Mouse (Mus musculus): ENCODE results near the gene Casp1.

The Casp1 gene

DNA sequence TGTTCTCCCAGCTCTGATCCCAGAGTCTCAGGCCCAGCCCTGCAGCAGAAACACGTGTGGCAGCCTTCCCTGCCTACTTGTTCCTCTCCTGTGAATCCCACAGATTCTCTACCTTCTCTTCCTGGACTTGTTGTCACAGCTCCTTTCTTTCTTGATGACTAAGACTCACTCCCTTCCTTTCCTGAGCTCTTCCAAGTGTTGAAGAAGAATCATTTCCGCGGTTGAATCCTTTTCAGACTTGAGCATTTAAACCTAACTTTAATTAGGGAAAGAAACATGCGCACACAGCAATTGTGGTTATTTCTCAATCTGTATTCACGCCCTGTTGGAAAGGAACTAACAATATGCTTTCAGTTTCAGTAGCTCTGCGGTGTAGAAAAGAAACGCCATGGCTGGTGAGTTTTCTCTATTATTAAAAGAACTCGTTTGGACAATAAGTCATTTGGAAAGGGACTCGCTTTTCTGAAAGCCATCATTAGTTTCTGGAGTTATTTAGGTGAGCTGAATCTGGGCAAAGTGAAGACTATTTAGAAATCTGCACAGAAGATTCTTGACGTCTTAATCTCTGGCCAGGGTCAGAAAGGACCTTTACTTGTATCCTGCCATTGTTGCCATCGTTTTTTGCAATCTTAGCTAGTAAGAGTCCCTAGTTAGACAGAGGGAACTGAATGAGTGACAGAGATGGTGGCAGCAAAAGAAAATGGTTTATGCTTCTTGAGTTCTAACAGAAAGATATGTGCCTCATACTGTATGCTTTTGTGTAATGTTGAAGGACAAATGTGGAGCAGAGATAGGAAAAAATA lies at the start of gene Casp1:
Casp1 (plus strand) TSS at position 189 of the 803 bp plus-strand sequence.
- in situ Hi-C loops (cut with MboI), result no loop called here

DNA sequence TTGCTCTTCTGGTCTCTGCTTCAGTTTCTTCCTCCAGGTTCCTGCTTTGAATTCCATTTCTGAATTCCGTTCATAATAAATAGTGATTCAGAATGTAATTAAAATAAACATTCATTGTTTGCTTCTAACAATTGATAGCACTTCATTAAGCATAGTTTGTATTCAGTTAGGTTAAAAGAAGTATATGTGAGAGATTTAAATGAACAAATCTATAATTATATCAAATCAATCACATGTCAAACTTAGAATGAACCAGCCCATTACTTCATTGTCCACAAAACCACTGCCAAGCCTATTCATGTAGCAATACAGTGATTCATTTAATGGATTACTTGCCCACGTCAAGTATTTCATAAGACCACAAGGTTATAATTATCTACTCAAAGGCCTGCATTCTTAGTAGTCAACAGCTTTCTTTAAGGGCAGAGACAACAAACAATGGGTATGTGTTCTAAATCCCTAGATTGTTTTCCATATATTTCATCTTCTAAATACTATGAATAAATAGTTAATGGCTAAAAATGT lies 34.3 kb upstream of the Casp1 start:
- in situ Hi-C loops (cut with MboI), result no loop called here

DNA sequence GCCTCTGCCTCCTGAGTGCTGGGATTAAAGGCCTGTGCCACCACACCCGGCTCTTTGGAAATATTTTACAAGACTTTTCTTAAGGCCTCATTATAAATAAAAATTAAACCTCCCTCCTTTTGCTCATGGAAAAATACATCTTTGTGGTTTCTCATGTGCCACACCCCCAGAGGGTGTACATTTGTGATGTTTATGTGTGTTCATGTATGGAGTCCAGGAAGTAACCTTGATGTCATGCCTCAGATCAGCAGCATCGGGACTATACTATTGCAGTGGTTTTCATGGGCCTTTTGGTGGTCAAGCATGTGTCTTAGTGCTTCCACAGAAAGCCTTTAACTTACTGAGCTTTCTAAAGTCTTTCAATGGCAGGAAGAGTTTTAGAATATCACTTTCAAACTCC lies 28.0 kb upstream of the Casp1 start:
- in situ Hi-C loops (cut with MboI), result no loop called here

DNA sequence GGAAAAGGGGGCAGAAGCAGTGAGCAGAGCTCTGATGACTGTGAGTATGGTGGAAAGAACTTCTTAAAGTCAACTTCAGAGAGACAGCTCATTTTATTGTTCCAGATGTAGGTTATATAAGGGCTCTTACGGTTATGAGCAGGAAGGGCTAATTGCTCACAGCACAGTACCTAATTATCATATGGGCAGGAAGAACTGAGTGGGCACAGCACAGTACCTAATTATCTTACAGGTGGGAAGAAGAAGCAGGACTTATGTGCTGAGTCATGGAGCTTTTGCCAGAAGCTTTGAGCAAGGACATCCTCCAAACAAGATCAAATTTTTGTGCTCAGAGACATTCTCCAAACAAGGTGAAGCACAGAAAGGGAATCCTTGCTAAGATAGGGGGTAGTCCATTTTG lies 27.4 kb upstream of the Casp1 start:
- in situ Hi-C loops (cut with MboI), result no loop called here

DNA sequence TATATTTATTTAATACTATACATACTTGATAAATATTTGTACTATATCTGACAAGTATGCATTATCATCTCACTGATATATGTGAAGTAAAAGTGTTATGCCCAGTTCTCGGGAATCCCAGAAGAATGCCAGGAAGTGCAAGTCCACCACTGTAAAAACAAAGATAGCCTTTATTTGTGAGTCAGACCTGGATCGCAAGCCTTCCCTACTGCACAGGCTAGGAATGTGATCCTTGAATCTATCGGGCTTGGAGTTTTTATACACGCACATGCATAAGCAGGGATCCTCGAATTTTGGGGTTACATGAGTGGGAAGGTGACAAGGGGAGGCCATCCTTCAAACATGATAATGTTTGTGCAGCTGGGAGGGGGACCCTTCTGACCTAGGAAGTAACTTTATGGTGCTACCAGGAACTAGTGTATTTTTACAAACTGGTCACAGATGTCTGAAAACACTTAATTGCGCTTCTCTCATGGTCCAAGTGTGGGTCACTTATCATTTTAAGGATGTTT lies 26.9 kb upstream of the Casp1 start:
- in situ Hi-C loops (cut with MboI), result no loop called here

DNA sequence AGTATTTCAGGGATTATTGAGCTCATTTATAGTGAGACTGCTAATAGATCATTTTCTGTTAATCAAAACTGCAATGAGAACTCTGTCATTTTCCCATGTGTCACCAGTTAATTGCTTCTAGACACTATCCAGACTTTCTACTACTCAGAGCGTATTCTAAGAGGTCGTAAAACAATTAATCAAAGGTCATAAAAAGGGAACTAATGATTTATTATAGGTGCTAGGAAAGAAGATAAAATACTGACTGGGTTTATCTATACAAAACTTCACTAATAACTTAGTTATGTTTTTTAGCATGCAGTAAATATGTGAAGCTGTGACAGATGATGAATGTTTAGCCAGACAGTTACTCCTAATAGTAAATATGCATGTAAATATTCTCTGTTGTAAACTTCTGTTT lies 12.2 kb upstream of the Casp1 start:
- in situ Hi-C loops (cut with MboI), result no loop called here

DNA sequence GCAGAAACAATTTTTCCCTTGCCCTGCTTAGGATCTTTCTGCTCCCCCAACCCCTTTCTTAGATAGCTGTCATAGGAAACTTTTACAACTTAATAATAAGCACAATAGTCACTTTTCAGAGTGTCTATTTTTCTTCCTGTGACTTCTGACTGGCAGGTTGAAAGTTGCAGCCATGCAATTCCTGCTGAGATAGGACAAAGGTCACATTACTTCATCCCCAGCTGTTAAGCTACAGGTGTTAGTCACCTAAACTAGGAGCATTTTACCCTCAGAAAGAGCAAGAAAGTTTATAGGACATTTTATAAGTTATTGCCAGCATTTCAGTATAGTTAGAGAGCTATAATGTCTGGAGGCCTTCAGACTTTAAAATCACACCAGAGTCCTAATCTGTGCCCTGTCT lies 11.7 kb upstream of the Casp1 start:
- in situ Hi-C loops (cut with MboI), result no loop called here

DNA sequence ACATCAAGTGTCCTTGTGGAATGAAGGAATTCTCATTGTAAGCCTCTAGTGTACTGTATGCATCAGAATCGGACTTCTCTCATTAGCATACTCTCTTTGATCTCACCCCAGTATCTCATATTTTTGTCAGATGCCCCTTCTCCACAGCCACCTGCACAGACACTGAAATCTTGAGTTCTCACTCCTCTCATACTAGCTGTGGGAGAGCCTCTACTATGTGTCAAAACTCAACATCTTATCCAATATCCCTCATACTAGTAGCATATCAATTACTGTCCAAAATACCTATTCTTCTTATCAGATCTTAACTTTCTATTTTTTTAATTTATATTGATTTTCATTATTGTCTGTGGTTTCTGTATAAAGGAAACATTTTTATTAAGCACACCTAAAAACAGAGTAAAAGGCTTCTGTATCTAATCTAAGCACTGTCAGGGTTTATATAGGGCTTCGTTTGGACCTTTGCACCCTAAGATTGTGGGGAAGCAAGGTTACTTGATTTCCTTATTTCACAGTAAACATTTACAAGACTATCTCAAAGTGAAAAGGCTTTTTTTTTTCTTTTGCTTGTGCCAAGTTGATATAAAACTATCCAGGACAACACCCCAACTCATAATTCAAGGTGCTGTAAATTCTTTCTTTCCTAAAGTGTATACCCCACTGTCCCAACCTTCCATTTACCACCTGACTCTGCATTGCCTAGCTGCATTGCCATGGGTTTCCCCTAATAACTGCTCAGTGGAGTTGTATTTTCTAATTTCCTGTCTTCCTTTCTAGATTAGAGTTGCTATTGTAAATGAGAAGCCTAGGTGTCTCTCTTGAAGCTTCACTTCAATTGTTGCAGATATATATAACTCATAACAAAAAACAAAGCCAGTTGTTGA lies 1.7 kb upstream of the Casp1 start:
- in situ Hi-C loops (cut with MboI), result no loop called here

DNA sequence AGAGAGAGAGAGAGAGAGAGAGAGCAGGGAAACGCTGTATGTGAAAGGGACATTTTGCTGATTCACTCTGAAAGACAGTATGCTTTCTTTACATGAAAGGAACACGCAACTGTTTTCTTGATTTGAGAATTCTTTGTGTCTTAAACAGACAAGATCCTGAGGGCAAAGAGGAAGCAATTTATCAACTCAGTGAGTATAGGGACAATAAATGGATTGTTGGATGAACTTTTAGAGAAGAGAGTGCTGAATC lies 740 bp downstream of the Casp1 start:
- in situ Hi-C loops (cut with MboI), result no loop called here

DNA sequence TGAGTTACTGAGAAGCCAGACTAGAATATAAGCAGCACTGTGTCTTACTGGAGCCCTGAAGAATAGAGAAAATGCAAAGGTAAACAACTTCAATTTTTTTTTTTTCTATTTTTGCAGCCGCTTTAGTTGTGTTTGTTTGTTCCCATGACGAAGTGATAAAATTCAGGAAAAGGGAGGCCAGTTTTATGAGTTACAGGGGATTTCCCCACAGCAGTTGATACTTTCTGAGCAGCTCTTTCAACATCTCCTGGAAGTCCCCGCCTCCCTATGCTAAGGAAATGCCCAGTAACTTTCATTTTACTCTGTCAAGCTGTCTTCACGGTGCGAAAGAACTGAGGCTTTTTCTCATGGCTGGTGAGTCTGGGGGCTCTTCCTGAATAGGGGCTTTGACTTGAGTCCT lies 10.2 kb downstream of the Casp1 start, which contains the start of gene Casp4:
Casp4 (plus strand) TSS at position 268 of the 400 bp plus-strand sequence.
- in situ Hi-C loops (cut with MboI), result no loop called here

DNA sequence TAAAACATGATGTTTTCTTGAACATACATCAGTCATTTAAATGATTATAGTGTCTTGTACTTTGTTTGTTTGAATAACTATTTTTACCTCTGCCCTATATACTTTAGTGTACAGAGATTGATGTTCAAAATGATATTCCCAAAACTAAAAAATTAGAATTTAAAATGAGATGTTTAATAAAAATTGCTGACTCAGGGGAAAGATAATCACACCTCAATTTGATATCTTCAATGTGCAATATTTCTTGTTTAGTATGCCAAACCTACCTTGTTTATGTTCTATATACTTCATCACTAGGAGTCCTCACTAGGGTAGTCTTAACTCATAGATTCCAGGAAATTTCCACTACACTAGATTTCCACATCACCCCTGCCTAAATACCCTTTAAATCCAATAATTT lies 11.8 kb downstream of the Casp1 start:
- in situ Hi-C loops (cut with MboI), result no loop called here

DNA sequence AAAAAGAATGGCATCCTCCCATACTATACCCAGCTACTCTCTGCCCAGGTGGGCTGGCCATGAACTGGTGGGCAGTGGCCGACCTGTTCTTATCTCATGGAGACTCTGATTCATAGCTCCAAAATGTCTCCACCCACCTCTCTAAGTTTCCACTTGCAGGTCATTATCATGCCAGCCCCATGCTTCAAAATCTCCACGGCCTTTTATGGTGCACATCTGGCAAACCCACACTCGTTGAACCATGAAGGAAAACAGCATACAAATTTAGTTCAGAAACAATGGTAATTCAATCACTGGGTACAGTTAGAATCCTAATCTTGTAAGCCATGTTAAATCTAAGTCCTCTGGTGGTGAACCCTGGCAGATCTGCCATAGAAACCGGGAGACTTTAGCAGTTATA lies 13.1 kb downstream of the Casp1 start:
- in situ Hi-C loops (cut with MboI), result no loop called here

DNA sequence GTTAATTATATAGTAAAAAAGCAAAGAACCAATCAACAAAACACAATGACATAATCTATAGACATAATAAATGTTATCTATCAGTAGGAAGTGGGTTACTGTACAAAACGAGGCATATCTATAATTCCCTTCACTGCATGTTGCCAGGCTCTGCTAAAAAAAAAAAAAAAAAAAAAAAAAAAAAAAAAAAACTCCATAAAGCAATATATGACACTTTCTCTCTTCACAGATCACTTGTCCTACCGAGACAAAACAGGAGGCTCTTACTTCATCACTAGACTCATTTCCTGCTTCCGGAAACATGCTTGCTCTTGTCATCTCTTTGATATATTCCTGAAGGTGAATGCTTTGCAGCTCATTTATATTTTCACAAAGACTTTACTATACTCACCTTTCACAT lies 29.9 kb downstream of the Casp1 start:
- in situ Hi-C loops (cut with MboI), result no loop called here

DNA sequence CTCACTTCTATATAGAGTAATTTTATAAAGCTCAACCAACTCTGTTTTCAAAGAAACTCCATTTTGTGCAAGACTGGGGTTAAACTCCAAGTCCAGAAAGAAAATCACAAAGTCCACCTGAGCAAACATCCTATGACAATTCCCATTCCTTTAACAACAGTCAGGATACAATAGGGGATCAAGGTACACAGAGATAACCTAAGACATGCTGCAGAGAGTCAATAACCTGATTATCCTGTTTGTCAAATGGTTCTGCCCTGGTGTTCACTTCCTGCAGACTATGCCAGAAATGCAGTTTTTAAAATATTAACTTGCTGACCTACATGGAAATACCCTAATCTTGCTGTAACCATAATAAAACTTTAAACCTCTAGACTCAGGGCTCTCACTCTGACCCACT lies 34.1 kb downstream of the Casp1 start:
- in situ Hi-C loops (cut with MboI), result no loop called here

DNA sequence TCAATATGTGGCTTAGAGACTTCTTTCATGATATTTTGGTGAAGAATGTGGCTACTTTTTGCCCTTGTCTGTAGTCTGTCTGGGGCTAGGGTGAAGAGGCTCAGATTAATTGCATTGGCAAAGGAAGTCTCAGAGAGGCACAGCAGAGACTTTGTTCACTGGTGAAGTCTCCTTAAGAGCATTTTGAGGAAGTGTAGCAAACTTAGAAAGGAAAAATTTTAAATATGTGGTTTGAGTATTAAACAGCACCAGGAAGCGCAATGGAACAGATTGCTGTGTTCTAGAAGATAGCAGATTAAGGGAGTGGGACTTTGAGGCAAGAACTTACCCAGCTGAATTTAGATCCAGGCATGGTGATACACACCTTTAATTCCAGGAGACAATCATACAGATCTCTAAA lies 35.1 kb downstream of the Casp1 start:
- in situ Hi-C loops (cut with MboI), result no loop called here

DNA sequence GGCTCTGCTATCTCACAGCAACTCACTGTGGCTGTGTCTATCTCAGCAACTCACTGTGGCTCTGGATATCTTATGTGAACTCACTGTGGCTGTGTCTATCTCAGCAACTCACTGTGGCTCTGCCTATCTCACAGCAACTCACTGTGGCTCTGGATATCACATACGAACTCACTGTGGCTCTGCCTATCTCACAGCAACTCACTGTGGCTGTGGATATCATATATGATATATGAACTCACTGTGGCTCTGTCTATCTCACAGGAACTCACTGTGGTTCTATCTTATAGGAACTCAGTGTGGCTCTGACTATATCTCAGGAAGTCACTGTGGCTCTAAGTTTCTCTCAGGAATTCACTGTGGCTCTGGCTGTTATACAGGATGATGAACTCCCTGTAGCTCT lies 44.8 kb downstream of the Casp1 start:
- in situ Hi-C loops (cut with MboI), result no loop called here

DNA sequence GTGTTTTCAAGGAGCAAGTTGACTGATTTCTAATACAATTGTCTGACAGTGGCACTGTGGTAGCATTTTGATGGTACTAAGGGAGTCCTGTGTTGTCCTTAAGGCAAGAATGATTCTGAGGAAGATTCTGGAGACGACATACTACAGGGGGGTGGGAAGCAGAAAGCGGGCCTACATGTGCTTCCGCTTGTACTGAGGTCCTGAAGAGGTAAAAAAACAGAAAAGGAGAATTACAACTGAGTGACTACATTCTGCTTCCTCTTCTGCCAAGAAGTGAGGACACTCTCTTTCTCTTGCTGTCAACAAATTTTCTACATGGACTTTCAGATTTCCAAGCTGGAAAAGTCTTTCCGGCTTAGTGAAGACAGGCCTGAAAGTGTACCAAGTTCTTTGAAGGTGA lies 45.8 kb downstream of the Casp1 start:
- in situ Hi-C loops (cut with MboI), result no loop called here

DNA sequence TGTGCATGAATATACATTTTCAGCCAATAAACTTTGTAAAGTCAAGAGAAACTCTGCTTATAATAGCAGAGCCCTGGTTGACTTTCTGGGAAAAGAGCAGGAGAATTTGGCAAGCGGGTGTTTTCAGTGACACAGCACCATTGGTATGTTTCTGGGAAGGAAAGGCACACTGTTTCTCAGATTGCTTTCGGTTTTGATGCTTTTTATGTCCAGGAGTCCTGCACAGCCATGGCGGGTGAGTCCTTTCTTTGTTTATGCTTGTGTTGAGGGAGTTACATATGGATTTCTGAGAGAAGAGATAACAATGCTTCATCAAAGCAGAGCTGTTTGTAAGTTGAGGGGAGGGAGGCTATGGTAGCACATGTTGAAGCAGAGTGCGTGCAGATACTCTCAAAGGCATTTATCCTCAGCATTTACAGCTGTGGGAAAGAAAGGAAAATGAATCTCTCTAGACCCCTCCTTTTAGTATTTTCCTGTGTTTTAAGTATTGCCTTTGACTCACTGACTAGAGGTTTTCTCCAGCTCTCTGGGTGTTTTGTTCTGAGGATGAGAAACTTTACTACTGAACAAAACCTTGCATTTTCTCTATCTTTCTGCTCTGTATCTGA lies 47.1 kb downstream of the Casp1 start, which contains the start of gene Casp12:
Casp12 (plus strand) TSS at position 140 of the 608 bp plus-strand sequence.
- in situ Hi-C loops (cut with MboI), result no loop called here

DNA sequence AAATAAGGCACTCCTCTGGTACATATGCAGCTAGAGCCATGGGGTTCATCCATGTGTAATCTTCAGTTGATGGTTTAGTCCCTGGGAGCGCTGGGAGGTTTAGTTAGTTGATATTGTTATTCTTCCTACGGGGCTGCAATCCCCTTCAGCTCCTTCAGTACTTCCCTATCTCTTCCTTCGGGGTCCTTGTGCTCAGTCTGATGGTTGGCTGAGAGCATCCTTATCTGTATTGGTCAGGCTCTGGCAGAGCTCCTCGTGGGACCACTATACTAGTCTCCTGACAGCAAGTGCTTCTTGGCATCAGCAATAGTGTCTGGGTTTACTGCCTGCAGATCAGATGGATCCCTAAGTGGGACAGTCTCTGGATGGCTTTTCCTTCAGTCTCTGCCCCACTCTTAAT lies 49.1 kb downstream of the Casp1 start:
- in situ Hi-C loops (cut with MboI), result no loop called here

DNA sequence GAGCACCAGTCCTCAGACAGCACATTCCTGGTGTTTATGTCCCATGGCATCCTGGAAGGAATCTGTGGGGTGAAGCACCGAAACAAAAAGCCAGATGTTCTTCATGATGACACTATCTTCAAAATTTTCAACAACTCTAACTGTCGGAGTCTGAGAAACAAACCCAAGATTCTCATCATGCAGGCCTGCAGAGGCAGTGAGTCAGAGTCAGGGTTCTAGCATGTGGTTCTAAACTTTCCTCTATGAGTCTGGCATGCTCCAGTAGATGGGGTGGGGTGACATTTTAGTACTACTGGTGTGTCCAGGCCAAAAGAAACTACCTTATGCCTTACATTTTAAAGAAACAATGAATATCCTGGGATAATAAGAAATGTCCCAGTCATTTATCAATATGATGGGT lies 55.4 kb downstream of the Casp1 start:
- in situ Hi-C loops (cut with MboI), result no loop called here

DNA sequence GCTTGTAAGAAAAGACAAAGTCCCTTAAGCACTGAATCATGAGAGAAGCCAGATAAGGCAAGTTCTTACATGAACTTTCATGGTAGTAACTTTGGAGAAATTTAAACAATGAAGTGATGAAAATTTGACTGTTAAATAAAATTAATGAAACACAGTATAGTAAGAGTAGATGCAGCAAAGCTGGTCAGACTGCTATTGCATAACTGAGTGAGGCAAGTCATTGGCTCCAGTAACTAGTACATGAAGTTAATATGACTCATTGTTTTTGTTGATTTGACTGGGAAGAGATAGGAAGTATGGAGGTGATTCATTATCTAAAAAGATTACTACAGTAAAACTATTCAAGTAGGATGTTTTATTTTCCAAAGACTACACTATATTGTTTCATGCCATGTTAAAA lies 58.5 kb downstream of the Casp1 start:
- in situ Hi-C loops (cut with MboI), result no loop called here

Data from mature B cell (primary cell).